Mouse (Mus musculus): ENCODE measurements at regions not wholly inside any gene's neighbourhood (a gene's known extent, or its start where the extent isn't known, plus 50 kb on each side); places are given as distances from the start of the nearest gene placed in this dataset.

GRCm38 (mm10) chr13:54876556-54876955 is 72.7 kb upstream of the Unc5a start:
- no peak for TF ChIP-seq CTCF (IDR thresholded peaks at IDR 0.05; ENCODE audit: insufficient read depth, low read depth, low read length)
- TF ChIP-seq POLR2A (IDR thresholded peaks at IDR 0.05; ENCODE audit: insufficient read depth, low read depth, low read length), result no peak

Data from olfactory bulb, adult 2 months (tissue).